Mouse (Mus musculus) midbrain, postnatal 0 days (tissue): ENCODE data around the gene Farp1. TPM values are rescaled to one million over a fixed set of nuclear protein-coding genes. Genes with fewer than 3 reads are reported as not detected.

Experiments used
- ATAC-seq: fragments of 200-750 bp; cut with Nextera tagmentation; 2 replicates; pipeline ENCODE4 v1.8.0; 2017; ENCODE audit warnings: moderate number of reproducible peaks, mild to moderate bottlenecking, moderate TSS enrichment, moderate library complexity; ENCODE audit not compliant: low FRiP score
- DNase-seq: peaks from one replicate; pipeline ENCODE4 v3.0.0-alpha.2; 2015; ENCODE audit warnings: low spot score
- H3K27ac ChIP-seq: fragments of 300-500 bp; sonication (generic); 2 replicates; pipeline ENCODE4 v1.5.1; 2014; ENCODE audit warnings: low read depth, mild to moderate bottlenecking, low read length, mixed read lengths
- H3K27me3 ChIP-seq: fragments of 300-500 bp; sonication (generic); 2 replicates; pipeline ENCODE4 v1.6.1; 2014; ENCODE audit warnings: low read length, control low read depth, mixed read lengths; ENCODE audit not compliant: insufficient read depth
- H3K36me3 ChIP-seq: fragments of 300-500 bp; sonication (generic); 2 replicates; pipeline ENCODE4 v1.6.1; 2014; ENCODE audit warnings: low read length, control low read depth, mixed read lengths; ENCODE audit not compliant: insufficient read depth
- H3K4me1 ChIP-seq: fragments of 300-500 bp; sonication (generic); 2 replicates; pipeline ENCODE4 v1.6.1; 2014; ENCODE audit warnings: mild to moderate bottlenecking, control low read depth, antibody characterized with exemption, low read length, mixed read lengths; ENCODE audit not compliant: insufficient read depth
- H3K4me2 ChIP-seq: fragments of 300-500 bp; sonication (generic); 2 replicates; pipeline ENCODE4 v1.6.1; 2014; ENCODE audit warnings: low read depth, mild to moderate bottlenecking, low read length, mixed read lengths; ENCODE audit not compliant: poor library complexity, severe bottlenecking
- H3K4me3 ChIP-seq: fragments of 300-500 bp; sonication (generic); 2 replicates; pipeline ENCODE4 v1.5.1; 2014; ENCODE audit warnings: low read depth, mild to moderate bottlenecking, low read length, moderate library complexity
- H3K9ac ChIP-seq: fragments of 300-500 bp; sonication (generic); replicated peaks from 2 replicates; pipeline ENCODE4 v1.6.1; 2014; ENCODE audit warnings: mild to moderate bottlenecking, low read length, moderate library complexity, mixed read lengths; ENCODE audit not compliant: poor library complexity, severe bottlenecking
- H3K9me3 ChIP-seq: fragments of 300-500 bp; sonication (generic); 2 replicates; pipeline ENCODE4 v1.6.1; 2016; ENCODE audit warnings: low read length, control low read depth
- CTCF ChIP-seq: IDR thresholded peaks from 2 replicates; pipeline ENCODE4 v1.5.1; 2016; ENCODE audit warnings: antibody characterized with exemption, mild to moderate bottlenecking
- WGBS: fragments of 180-500 bp; shearing (Covaris S2); extraction: QIAGEN DNeasy Blood & Tissue Kit; methylation state at CpG from one replicate; pipeline ENCODE4 v1.1.7; 2014; 5-methylcytosine and 5-hydroxymethylcytosine counted together
- polyA plus RNA-seq: library from polyadenylated mRNA; unstranded; fragments of >200 nt; fragmentation: Nextera tagmentation; extraction: Ambion mirVana; gene quantifications from 2 replicates; pipeline ENCODE4 v1.2.1, GENCODE M21; 2015
- total RNA-seq: library from RNA; depleted of rRNA; stranded (reverse); fragments of >200 nt; gene quantifications from 2 replicates; pipeline ENCODE4 v1.2.3, GENCODE M21; 2014

The Farp1 gene
- total and polyA plus RNA-seq, 2 experiments from 2014 or later, result 41.8 to 113 TPM

GRCm38 (mm10) chr14:121317312-121317671, 282.3 kb downstream of the Farp1 start:
- TF ChIP-seq CTCF, result no peak
- no peaks in the 10 kb centered on the region for H3K27me3 ChIP-seq
- ATAC-seq, result no peak
- peaks cover 7% of the 10 kb centered on the region; the same call in 1 of the 2 replicates for H3K4me1 ChIP-seq
- H3K36me3 ChIP-seq, result no peaks in the 10 kb centered on the region
- no peaks in the 10 kb centered on the region for H3K9me3 ChIP-seq
- H3K4me2 ChIP-seq, result no peak overlapping the region
- no peak overlapping the region for H3K27ac ChIP-seq
- 78% methylated on average over 3 of the region's 3 CpGs for WGBS
- DNase-seq, result no peak
- H3K4me3 ChIP-seq, result no peak overlapping the region
- no peak overlapping the region for H3K9ac ChIP-seq

GRCm38 (mm10) chr14:121318382-121318781, 283.4 kb downstream of the Farp1 start:
- Histone ChIP-seq H3K27me3 (no peaks in the 10 kb centered on the region), H3K9me3 (no peaks in the 10 kb centered on the region), H3K27ac (no peak overlapping the region), H3K9ac (no peak overlapping the region), H3K36me3 (no peaks in the 10 kb centered on the region), H3K4me1 (peaks cover 7% of the 10 kb centered on the region; the same call in 1 of the 2 replicates), H3K4me3 (no peak overlapping the region), H3K4me2 (no peak overlapping the region)
- 90% methylated on average over 5 of the region's 5 CpGs for WGBS
- no peak for TF ChIP-seq CTCF
- no peak for ATAC-seq
- DNase-seq, result no peak

DNA sequence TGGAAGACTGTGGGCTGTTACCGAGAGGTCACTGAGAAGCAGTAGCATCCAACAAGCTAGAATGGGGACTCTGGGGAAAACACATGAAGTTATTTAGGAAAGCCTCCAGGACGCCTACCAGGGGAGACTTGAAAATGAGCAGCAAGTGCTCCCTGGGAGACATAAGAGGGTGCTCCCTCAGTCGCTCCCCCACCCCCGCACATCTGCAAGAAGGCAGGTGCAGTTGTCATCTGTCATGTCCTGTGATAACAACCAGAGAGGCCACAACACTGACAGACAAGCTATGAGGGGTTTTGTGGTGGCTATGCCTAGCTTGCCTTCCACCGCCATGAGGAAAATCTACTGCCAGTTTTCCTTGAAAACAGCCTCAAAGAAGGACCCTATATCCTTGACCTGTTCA, 287.1 kb downstream of the Farp1 start:
- Histone ChIP-seq H3K27me3 (no peaks in the 10 kb centered on the region), H3K36me3 (no peaks in the 10 kb centered on the region), H3K9me3 (no peaks in the 10 kb centered on the region), H3K4me3 (no peak overlapping the region), H3K4me1 (no peaks in the 10 kb centered on the region), H3K9ac (no peak overlapping the region), H3K4me2 (no peak overlapping the region), H3K27ac (no peak overlapping the region)
- no peak for TF ChIP-seq CTCF
- ATAC-seq (no peak), DNase-seq (no peak)
- WGBS, result 93% methylated on average over 5 of the region's 5 CpGs

DNA sequence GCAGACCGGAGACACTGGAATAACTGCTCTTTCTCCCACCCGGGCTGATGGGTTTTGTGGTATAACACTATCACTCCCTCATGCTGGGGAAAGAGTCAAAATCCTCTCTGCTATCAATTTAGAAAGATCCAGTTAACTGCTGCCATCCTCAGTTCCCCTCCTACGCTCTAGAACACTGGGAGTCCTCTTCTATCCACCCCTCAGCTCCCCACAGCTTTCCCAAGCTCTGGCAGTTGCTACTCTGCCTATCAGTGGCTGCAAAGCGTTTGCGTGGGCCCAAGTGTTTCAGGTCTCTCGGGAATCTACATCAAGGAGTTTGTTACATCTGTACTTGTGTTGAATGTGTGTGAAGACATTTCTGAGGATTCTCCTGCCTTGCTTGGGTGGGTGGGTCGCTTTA, 287.6 kb downstream of the Farp1 start:
- no peaks in the 10 kb centered on the region for H3K4me1 ChIP-seq
- WGBS, result 82% methylated on average over 7 of the region's 7 CpGs
- H3K27ac ChIP-seq, result no peak overlapping the region
- H3K4me3 ChIP-seq, result no peak overlapping the region
- ATAC-seq, result no peak
- no peaks in the 10 kb centered on the region for H3K36me3 ChIP-seq
- TF ChIP-seq CTCF, result no peak
- H3K4me2 ChIP-seq, result no peak overlapping the region
- H3K9ac ChIP-seq, result no peak overlapping the region
- H3K27me3 ChIP-seq, result no peaks in the 10 kb centered on the region
- no peaks in the 10 kb centered on the region for H3K9me3 ChIP-seq
- DNase-seq, result no peak

GRCm38 (mm10) chr14:121324521-121325330, 289.7 kb downstream of the Farp1 start:
- Histone ChIP-seq H3K36me3 (no peaks in the 10 kb centered on the region), H3K4me1 (no peaks in the 10 kb centered on the region), H3K27me3 (no peaks in the 10 kb centered on the region), H3K4me2 (no peak overlapping the region), H3K27ac (no peak overlapping the region), H3K4me3 (no peak overlapping the region), H3K9ac (no peak overlapping the region), H3K9me3 (no peaks in the 10 kb centered on the region)
- 93% methylated on average over 17 of the region's 17 CpGs for WGBS
- no peak for ATAC-seq
- DNase-seq, result no peak
- no peak for TF ChIP-seq CTCF

DNA sequence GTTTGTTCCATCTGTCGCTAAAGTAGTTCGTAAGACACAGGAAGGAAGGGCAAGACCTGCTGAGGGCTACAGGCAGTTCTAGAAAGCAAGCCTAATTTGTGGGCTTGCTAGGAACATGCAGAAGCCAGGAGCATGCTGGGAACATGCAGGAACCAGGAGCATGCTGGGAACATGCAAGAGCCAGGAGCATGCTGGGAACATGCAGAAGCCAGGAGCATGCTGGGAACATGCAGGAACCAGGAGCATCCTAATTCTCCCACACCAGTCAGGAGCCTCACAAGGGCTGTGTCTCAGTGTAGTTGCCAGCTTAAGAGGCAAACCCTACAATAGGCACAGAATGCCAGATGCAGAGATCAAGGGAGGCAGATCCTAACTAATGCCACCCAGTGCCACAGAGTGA, 291.4 kb downstream of the Farp1 start:
- TF ChIP-seq CTCF, result no peak
- H3K9me3 ChIP-seq, result no peaks in the 10 kb centered on the region
- ATAC-seq (no peak), DNase-seq (no peak)
- H3K4me3 ChIP-seq, result no peak overlapping the region
- no peaks in the 10 kb centered on the region for H3K36me3 ChIP-seq
- no peak overlapping the region for H3K9ac ChIP-seq
- no peak overlapping the region for H3K27ac ChIP-seq
- no peak overlapping the region for H3K4me2 ChIP-seq
- H3K4me1 ChIP-seq, result no peaks in the 10 kb centered on the region
- WGBS, result 64% methylated on average over 2 of the region's 2 CpGs
- H3K27me3 ChIP-seq, result no peaks in the 10 kb centered on the region
